Mouse (Mus musculus): ENCODE measurements around the gene Prr18. TPM values are rescaled to one million over a fixed set of nuclear protein-coding genes. Genes with fewer than 3 reads are reported as not detected.

Prr18 gene
- total and polyA plus RNA-seq, 2 experiments from 2014 or later = not detected

- Histone ChIP-seq H3K27me3 (ENCODE audit: control insufficient read depth, insufficient read depth, low read length) (peaks cover 54% of the 10 kb centered on the region), H3K9ac (replicated peaks; ENCODE audit: low read depth, low read length) (no peak overlapping the region), H3K36me3 (replicated peaks; ENCODE audit: control insufficient read depth, insufficient read depth, low read length) (no peaks in the 10 kb centered on the region), H3K4me1 (ENCODE audit: control insufficient read depth, insufficient read depth) (0 out of 2 replicates have a peak, but pooled peaks cover 18% of the 10 kb centered on the region), H3K27ac (ENCODE audit: low read depth) (no peak overlapping the region), H3K4me2 (ENCODE audit: low read depth, low read length) (no peak overlapping the region), H3K9me3 (replicated peaks; ENCODE audit: control insufficient read depth, low read length) (no peaks in the 10 kb centered on the region), H3K4me3 (ENCODE audit: low read depth, low read length) (no peak overlapping the region)
- TF ChIP-seq EP300 (IDR thresholded peaks at IDR 0.05; ENCODE audit: low read depth) (no peak), CTCF (IDR thresholded peaks at IDR 0.05; ENCODE audit: low read depth) (no peak)
- DNase-seq (ENCODE audit: low spot score) (no peak), ATAC-seq (ENCODE audit: insufficient read depth, low read depth) (no peak)
- 48% methylated on average over 5 of the region's 5 CpGs for WGBS
These were observed 5.4 kb downstream of the Prr18 start for GRCm38 (mm10) chr17:8342706-8343105.

GRCm38 (mm10) chr17:8343416-8343815 lies 6.2 kb downstream of the Prr18 start:
- no peak for TF ChIP-seq EP300 (IDR thresholded peaks at IDR 0.05; ENCODE audit: low read depth)

GRCm38 (mm10) chr17:8347765-8348285 lies 10.6 kb downstream of the Prr18 start:
- Histone ChIP-seq H3K9me3 (replicated peaks; ENCODE audit: control insufficient read depth, low read length) (no peaks in the 10 kb centered on the region), H3K27ac (ENCODE audit: low read depth) (no peak overlapping the region), H3K36me3 (replicated peaks; ENCODE audit: control insufficient read depth, insufficient read depth, low read length) (no peaks in the 10 kb centered on the region), H3K27me3 (ENCODE audit: control insufficient read depth, insufficient read depth, low read length) (0 out of 2 replicates have a peak, but pooled peaks cover 5% of the 10 kb centered on the region), H3K9ac (replicated peaks; ENCODE audit: low read depth, low read length) (no peak overlapping the region), H3K4me2 (ENCODE audit: low read depth, low read length) (no peak overlapping the region), H3K4me3 (ENCODE audit: low read depth, low read length) (no peak overlapping the region), H3K4me1 (ENCODE audit: control insufficient read depth, insufficient read depth) (no peaks in the 10 kb centered on the region)
- DNase-seq (ENCODE audit: low spot score) (no peak), ATAC-seq (ENCODE audit: insufficient read depth, low read depth) (no peak)
- no peak for TF ChIP-seq CTCF (IDR thresholded peaks at IDR 0.05; ENCODE audit: low read depth)
- no peak for TF ChIP-seq EP300 (IDR thresholded peaks at IDR 0.05; ENCODE audit: low read depth)
- 76% methylated on average over 5 of the region's 5 CpGs for WGBS

More at GRCm38 (mm10) chr17:8343416-8343815, 6.2 kb downstream of the Prr18 start:
- Histone ChIP-seq H3K9ac (replicated peaks; ENCODE audit: low read depth, low read length) (no peak overlapping the region), H3K36me3 (replicated peaks; ENCODE audit: control insufficient read depth, insufficient read depth, low read length) (no peaks in the 10 kb centered on the region), H3K27me3 (ENCODE audit: control insufficient read depth, insufficient read depth, low read length) (peaks cover 48% of the 10 kb centered on the region), H3K27ac (ENCODE audit: low read depth) (no peak overlapping the region), H3K4me3 (ENCODE audit: low read depth, low read length) (no peak overlapping the region), H3K4me2 (ENCODE audit: low read depth, low read length) (no peak overlapping the region), H3K4me1 (ENCODE audit: control insufficient read depth, insufficient read depth) (0 out of 2 replicates have a peak, but pooled peaks cover 18% of the 10 kb centered on the region), H3K9me3 (replicated peaks; ENCODE audit: control insufficient read depth, low read length) (no peaks in the 10 kb centered on the region)
- DNase-seq (ENCODE audit: low spot score) (no peak), ATAC-seq (ENCODE audit: insufficient read depth, low read depth) (no peak)
- WGBS = 52% methylated on average over 6 of the region's 6 CpGs

GRCm38 (mm10) chr17:8348941-8349340 lies 11.7 kb downstream of the Prr18 start:
- WGBS = 79% methylated on average over 4 of the region's 4 CpGs
- TF ChIP-seq CTCF (IDR thresholded peaks at IDR 0.05; ENCODE audit: low read depth) (no peak), EP300 (IDR thresholded peaks at IDR 0.05; ENCODE audit: low read depth) (no peak)

GRCm38 (mm10) chr17:8351088-8351487 lies 13.8 kb downstream of the Prr18 start:
- DNase-seq (ENCODE audit: low spot score) (no peak), ATAC-seq (ENCODE audit: insufficient read depth, low read depth) (no peak)
- Histone ChIP-seq H3K9me3 (replicated peaks; ENCODE audit: control insufficient read depth, low read length) (no peaks in the 10 kb centered on the region), H3K4me3 (ENCODE audit: low read depth, low read length) (no peak overlapping the region), H3K9ac (replicated peaks; ENCODE audit: low read depth, low read length) (no peak overlapping the region), H3K27ac (ENCODE audit: low read depth) (no peak overlapping the region), H3K27me3 (ENCODE audit: control insufficient read depth, insufficient read depth, low read length) (no peaks in the 10 kb centered on the region), H3K4me1 (ENCODE audit: control insufficient read depth, insufficient read depth) (no peaks in the 10 kb centered on the region), H3K4me2 (ENCODE audit: low read depth, low read length) (no peak overlapping the region), H3K36me3 (replicated peaks; ENCODE audit: control insufficient read depth, insufficient read depth, low read length) (no peaks in the 10 kb centered on the region)
- no peak for TF ChIP-seq CTCF (IDR thresholded peaks at IDR 0.05; ENCODE audit: low read depth)
- 78% methylated on average over 7 of the region's 7 CpGs for WGBS

More at GRCm38 (mm10) chr17:8348941-8349340, 11.7 kb downstream of the Prr18 start:
- no peaks in the 10 kb centered on the region for H3K36me3 ChIP-seq (replicated peaks; ENCODE audit: control insufficient read depth, insufficient read depth, low read length)
- no peak overlapping the region for H3K9ac ChIP-seq (replicated peaks; ENCODE audit: low read depth, low read length)
- H3K9me3 ChIP-seq (replicated peaks; ENCODE audit: control insufficient read depth, low read length) = no peaks in the 10 kb centered on the region
- H3K4me1 ChIP-seq (ENCODE audit: control insufficient read depth, insufficient read depth) = no peaks in the 10 kb centered on the region
- H3K27me3 ChIP-seq (ENCODE audit: control insufficient read depth, insufficient read depth, low read length) = no peaks in the 10 kb centered on the region
- no peak overlapping the region for H3K27ac ChIP-seq (ENCODE audit: low read depth)
- no peak overlapping the region for H3K4me3 ChIP-seq (ENCODE audit: low read depth, low read length)
- H3K4me2 ChIP-seq (ENCODE audit: low read depth, low read length) = no peak overlapping the region
- ATAC-seq (ENCODE audit: insufficient read depth, low read depth) = no peak
- DNase-seq (ENCODE audit: low spot score) = no peak

- H3K36me3 ChIP-seq (replicated peaks; ENCODE audit: control insufficient read depth, insufficient read depth, low read length) = no peaks in the 10 kb centered on the region
- H3K4me2 ChIP-seq (ENCODE audit: low read depth, low read length) = no peak within 1 kb of the TSS
- DNase-seq (ENCODE audit: low spot score) = no peak
- H3K4me3 ChIP-seq (ENCODE audit: low read depth, low read length) = no peak within 1 kb of the TSS
- no peaks in the 10 kb centered on the region for H3K4me1 ChIP-seq (ENCODE audit: control insufficient read depth, insufficient read depth)
- 82% methylated on average over 6 of the region's 6 CpGs for WGBS
- no peak within 1 kb of the TSS for H3K9ac ChIP-seq (replicated peaks; ENCODE audit: low read depth, low read length)
- no peak within 1 kb of the TSS for H3K27ac ChIP-seq (ENCODE audit: low read depth)
- H3K27me3 ChIP-seq (ENCODE audit: control insufficient read depth, insufficient read depth, low read length) = 0 out of 2 replicates have a peak, but pooled peaks cover 3% of the 10 kb centered on the region
- no peak for TF ChIP-seq EP300 (IDR thresholded peaks at IDR 0.05; ENCODE audit: low read depth)
- TF ChIP-seq CTCF (IDR thresholded peaks at IDR 0.05; ENCODE audit: low read depth) = no peak
- no peak for ATAC-seq (ENCODE audit: insufficient read depth, low read depth)
- H3K9me3 ChIP-seq (replicated peaks; ENCODE audit: control insufficient read depth, low read length) = no peaks in the 10 kb centered on the region
These were observed 18.4 kb downstream of the Prr18 start, which contains the start of gene T2 for GRCm38 (mm10) chr17:8355692-8356091. Gene T2, plus strand, starts transcription at chr17:8355992.

Measured in heart, postnatal 0 days (tissue).